ENCODE assay signal across 9 mouse cellular contexts in the genomic region with DNA sequence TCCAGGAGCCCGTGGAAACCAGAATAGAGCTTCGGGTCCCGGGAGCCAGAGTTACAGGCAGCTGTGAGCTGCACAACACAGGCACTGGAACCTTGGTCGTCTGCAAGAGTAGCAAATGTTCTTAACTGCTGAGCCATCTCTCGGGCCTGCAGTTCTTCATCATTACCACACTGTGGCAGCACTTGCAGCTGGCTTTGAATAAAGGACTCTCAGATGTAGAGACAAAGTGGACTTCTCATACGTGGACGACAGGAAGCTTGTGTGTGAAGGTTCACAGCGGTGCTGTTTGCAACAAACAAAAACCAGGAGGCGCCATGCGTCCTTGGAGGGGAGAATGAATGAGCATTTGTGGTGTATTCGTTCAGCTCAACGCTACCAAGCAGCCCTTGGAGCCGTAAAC. TPM values are rescaled to one million over a fixed set of nuclear protein-coding genes. Genes with fewer than 3 reads are reported as not detected.
DNase-seq lines count a peak whose midpoint lies in the region; ATAC-seq and TF ChIP-seq lines count a peak whose summit lies in the region.
"Had no signal": no experiment of that assay in that cellular context is flagged by ENCODE, and none has a peak within 500 bp of the region (broad histone marks: within the 10 kb centered on the region; RNA-seq: fewer than 3 reads in every experiment).

No protein-coding gene starts in this region.

- WGBS in kidney, postnatal 0 days, result 34% methylated on average over 13 of the region's 13 CpGs
- 32% methylated on average over 13 of the region's 13 CpGs for WGBS in lung, embryonic 14.5 days

- ATAC-seq in cerebellum, adult (ENCODE audit: insufficient number of reproducible peaks, low FRiP score, low TSS enrichment), result no peak
- ATAC-seq in kidney, postnatal 0 days (replicated peaks; ENCODE audit: low FRiP score, low read depth), result no peak
- no peak for ATAC-seq in lung, embryonic 14.5 days (ENCODE audit: insufficient read depth)

- H3K4me1 ChIP-seq in kidney, postnatal 0 days (replicated peaks; ENCODE audit: insufficient read depth, low read length), result no peaks in the 10 kb centered on the region
- H3K4me1 ChIP-seq in lung, embryonic 14.5 days (ENCODE audit: insufficient read depth), result no peaks in the 10 kb centered on the region

- peak; percentile 68 for DNase-seq in cerebellum, adult 11 months
- peak; percentile 31 for DNase-seq in urinary bladder, postnatal 14 days (ENCODE audit: low spot score)
- DNase-seq in urinary bladder, adult 2 months (ENCODE audit: low spot score), result no peak
- peak; percentile 80 for DNase-seq in embryo, embryonic 10 days (ENCODE audit: low spot score)
- peak; percentile 75 for DNase-seq in kidney, postnatal 0 days (ENCODE audit: low spot score)
- peak; percentile 85 for DNase-seq in lung, embryonic 14.5 days
- peak; percentile 24 to 29 for DNase-seq in right cerebral cortex, postnatal 36 days (ENCODE audit: low spot score in 2 of 2)
- DNase-seq: liver, embryonic 13.5 days had no signal

- no peaks in the 10 kb centered on the region for H3K27me3 ChIP-seq in kidney, postnatal 0 days (ENCODE audit: insufficient read depth, low read length)
- peaks cover 17% of the 10 kb centered on the region; the same call in 1 of the 2 replicates for H3K27me3 ChIP-seq in lung, embryonic 14.5 days (ENCODE audit: insufficient read depth, low read length)

- no peak overlapping the region for H3K27ac ChIP-seq in kidney, postnatal 0 days
- H3K27ac ChIP-seq in lung, embryonic 14.5 days (ENCODE audit: low read depth), result no peak overlapping the region
- H3K27ac ChIP-seq: liver, embryonic 13.5 days had no signal

- H3K4me3 ChIP-seq in kidney, postnatal 0 days (replicated peaks; ENCODE audit: low read depth, low read length), result no peak overlapping the region
- no peak overlapping the region for H3K4me3 ChIP-seq in lung, embryonic 14.5 days (ENCODE audit: low read depth, low read length)
- H3K4me3 ChIP-seq: liver, embryonic 13.5 days had no signal

- H3K4me2 ChIP-seq in kidney, postnatal 0 days (ENCODE audit: low read length), result no peak overlapping the region
- no peak overlapping the region for H3K4me2 ChIP-seq in lung, embryonic 14.5 days
- H3K4me2 ChIP-seq: liver, embryonic 13.5 days had no signal

- H3K9ac ChIP-seq in kidney, postnatal 0 days (ENCODE audit: low read depth, low read length), result no peak overlapping the region
- H3K9ac ChIP-seq in lung, embryonic 14.5 days, result no peak overlapping the region
- H3K9ac ChIP-seq: liver, embryonic 13.5 days had no signal

- no peaks in the 10 kb centered on the region for H3K9me3 ChIP-seq in kidney, postnatal 0 days (replicated peaks; ENCODE audit: low read length)
- no peaks in the 10 kb centered on the region for H3K9me3 ChIP-seq in lung, embryonic 14.5 days (ENCODE audit: low read depth, low read length)
- H3K9me3 ChIP-seq: liver, embryonic 13.5 days had no signal

- no peaks in the 10 kb centered on the region for H3K36me3 ChIP-seq in kidney, postnatal 0 days (ENCODE audit: insufficient read depth, low read length)
- H3K36me3 ChIP-seq in lung, embryonic 14.5 days (ENCODE audit: insufficient read depth), result no peaks in the 10 kb centered on the region
- H3K36me3 ChIP-seq: liver, embryonic 13.5 days had no signal

- peak; percentile 85 for TF ChIP-seq CTCF in kidney, postnatal 0 days (IDR thresholded peaks at IDR 0.05; ENCODE audit: low read depth)
- peak; percentile 86 for TF ChIP-seq CTCF in lung, embryonic 14.5 days (IDR thresholded peaks at IDR 0.05; ENCODE audit: low read depth)

RNA-seq across cellular contexts. Expression of gene Rab37, which starts 10.3 kb away (rescaled TPM):
- 0.77 and 0.94 TPM in 2 replicates for polyA plus RNA-seq in urinary bladder, adult 2 months (2012; rRNA removed)
- polyA plus RNA-seq in kidney, postnatal 0 days (2015; fragmentation: Nextera tagmentation; extraction: Ambion mirVana), result 1.8 and 2.2 TPM in 2 replicates
- 0.35 and 0.55 TPM in 2 replicates for polyA plus RNA-seq in lung, embryonic 14.5 days (2014; fragmentation: Nextera tagmentation; extraction: Ambion mirVana)

RNA-seq across cellular contexts. Expression of gene Cd300e, which starts 18.9 kb away (rescaled TPM):
- polyA plus RNA-seq in urinary bladder, adult 2 months (2012; rRNA removed), result 0.04 and 0.15 TPM in 2 replicates
- polyA plus RNA-seq in kidney, postnatal 0 days (2015; fragmentation: Nextera tagmentation; extraction: Ambion mirVana), result not detected in 2 replicates
- polyA plus RNA-seq in lung, embryonic 14.5 days (2014; fragmentation: Nextera tagmentation; extraction: Ambion mirVana), result not detected in 2 replicates

RNA-seq across cellular contexts. Expression of gene Cd300ld3, which starts 32.7 kb away (rescaled TPM):
- 16.9 and 17.1 TPM in 2 replicates for polyA plus RNA-seq in urinary bladder, adult 2 months (2012; rRNA removed)
- not detected in 2 replicates for polyA plus RNA-seq in kidney, postnatal 0 days (2015; fragmentation: Nextera tagmentation; extraction: Ambion mirVana)
- polyA plus RNA-seq in lung, embryonic 14.5 days (2014; fragmentation: Nextera tagmentation; extraction: Ambion mirVana), result not detected in 2 replicates
- polyA plus RNA-seq: liver, embryonic 13.5 days had no signal

RNA-seq across cellular contexts. Expression of gene Cd300ld5, which starts 43.3 kb away (rescaled TPM):
- 3.1 and 5.2 TPM in 2 replicates for polyA plus RNA-seq in urinary bladder, adult 2 months (2012; rRNA removed)
- not detected in 2 replicates for polyA plus RNA-seq in kidney, postnatal 0 days (2015; fragmentation: Nextera tagmentation; extraction: Ambion mirVana)
- not detected in 2 replicates for polyA plus RNA-seq in lung, embryonic 14.5 days (2014; fragmentation: Nextera tagmentation; extraction: Ambion mirVana)
- polyA plus RNA-seq: liver, embryonic 13.5 days had no signal

RNA-seq across cellular contexts. Expression of gene Cd300lf, which starts 52.9 kb away (rescaled TPM):
- polyA plus RNA-seq in urinary bladder, adult 2 months (2012; rRNA removed), result 0.52 and 1.5 TPM in 2 replicates
- polyA plus RNA-seq in kidney, postnatal 0 days (2015; fragmentation: Nextera tagmentation; extraction: Ambion mirVana), result 0.33 TPM in 2 replicates
- 0.91 and 1.1 TPM in 2 replicates for polyA plus RNA-seq in lung, embryonic 14.5 days (2014; fragmentation: Nextera tagmentation; extraction: Ambion mirVana)

Comparison
In these comparisons a context has a peak if more than half of its experiments do, and no peak if none do; other contexts are left out.
1. RNA of gene Cd300ld3, which starts 32.7 kb away (polyA plus RNA-seq): 16.9 to 17.1 TPM in urinary bladder, adult 2 months; not detected in kidney, postnatal 0 days and not detected in lung, embryonic 14.5 days; every median in the first group is over 10 times any median in the second.